Mouse (Mus musculus): ENCODE data around the gene Higd1c. TPM values are rescaled to one million over a fixed set of nuclear protein-coding genes. Genes with fewer than 3 reads are reported as not detected.

Gene Higd1c
- polyA plus RNA-seq, 1 experiment, result not detected

DNA sequence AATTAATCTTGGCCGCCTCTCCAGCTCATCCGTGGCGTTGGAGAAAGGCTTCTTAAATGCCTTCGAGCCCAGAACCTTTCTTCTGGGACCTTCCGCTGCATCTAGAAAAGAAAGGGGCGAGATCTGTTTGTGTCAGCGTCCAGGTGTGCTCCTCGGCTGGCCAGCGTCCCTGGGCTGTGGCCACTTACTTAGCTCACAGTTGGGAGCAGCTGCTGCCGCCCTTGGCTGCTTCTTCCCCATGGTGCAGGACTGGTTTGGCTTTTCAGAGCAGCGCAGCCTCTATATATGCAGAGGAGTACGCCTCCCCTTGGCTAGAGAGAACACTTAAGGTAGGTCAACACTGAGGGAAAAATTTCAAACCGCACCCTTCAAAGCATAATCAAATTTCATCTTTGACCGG lies 59.6 kb downstream of the Higd1c start:
- Histone ChIP-seq H3K9me3 (replicated peaks; ENCODE audit: control insufficient read depth, insufficient read depth, low read length, poor library complexity, severe bottlenecking) (no peaks in the 10 kb centered on the region), H3K4me3 (ENCODE audit: low read depth, low read length) (no peak overlapping the region), H3K27ac (ENCODE audit: insufficient read depth, low read length) (no peak overlapping the region), H3K9ac (ENCODE audit: low read depth, poor library complexity, severe bottlenecking) (0 out of 2 replicates have a peak overlapping the region, but pooled peaks have one; percentile 95), H3K27me3 (ENCODE audit: control insufficient read depth, insufficient read depth, low read length, poor library complexity, severe bottlenecking) (no peaks in the 10 kb centered on the region), H3K4me1 (ENCODE audit: control insufficient read depth, insufficient read depth, low read length) (no peaks in the 10 kb centered on the region), H3K36me3 (ENCODE audit: control insufficient read depth, insufficient read depth, low read length, poor library complexity, severe bottlenecking) (no peaks in the 10 kb centered on the region)
- no peak for TF ChIP-seq CTCF (IDR thresholded peaks at IDR 0.05; ENCODE audit: low read depth, low read length)

DNA sequence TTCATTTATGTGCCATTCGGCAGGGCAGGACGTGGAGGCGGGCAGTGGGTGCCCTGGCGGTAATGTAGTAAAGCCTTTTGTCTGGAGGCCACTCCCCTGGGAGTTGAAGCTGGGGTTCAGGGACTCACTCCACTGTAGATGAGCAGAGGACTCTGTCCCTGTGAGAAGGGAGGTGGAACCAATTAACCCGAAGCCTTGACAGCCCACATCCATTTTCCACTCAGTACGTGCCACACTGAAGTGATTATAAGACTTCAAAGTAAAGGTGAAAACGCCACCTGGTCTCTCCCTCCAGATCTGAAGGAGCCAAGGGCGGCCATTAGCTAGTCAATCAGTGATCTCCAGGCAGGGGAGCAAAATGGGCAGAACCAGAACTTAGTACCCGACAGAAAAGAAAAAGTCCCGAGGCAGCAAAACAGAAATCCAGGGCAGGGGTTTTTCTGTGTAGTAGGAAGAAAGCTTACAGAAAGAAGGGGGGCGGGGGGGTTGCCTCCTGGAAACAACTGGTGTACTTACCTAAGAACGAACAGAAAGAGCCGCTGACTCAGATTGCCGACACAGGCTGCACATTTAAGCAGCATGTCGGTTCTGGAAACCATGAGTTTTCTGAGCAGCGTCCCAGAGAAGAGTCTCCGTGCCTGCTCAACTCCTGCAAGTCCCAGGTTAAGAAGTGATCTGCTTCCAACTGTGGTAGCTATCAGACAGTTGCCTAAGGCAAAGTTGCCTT lies 60.2 kb downstream of the Higd1c start, which contains the start of gene Slc11a2:
TSS of gene Slc11a2 (minus strand) at position 677 of the 727 bp plus-strand sequence.
- Histone ChIP-seq H3K27ac (ENCODE audit: insufficient read depth, low read length) (no peak within 1 kb of the TSS), H3K9me3 (replicated peaks; ENCODE audit: control insufficient read depth, insufficient read depth, low read length, poor library complexity, severe bottlenecking) (no peaks in the 10 kb centered on the region), H3K4me1 (ENCODE audit: control insufficient read depth, insufficient read depth, low read length) (no peaks in the 10 kb centered on the region), H3K4me3 (ENCODE audit: low read depth, low read length) (no peak within 1 kb of the TSS), H3K9ac (ENCODE audit: low read depth, poor library complexity, severe bottlenecking) (no peak within 1 kb of the TSS), H3K27me3 (ENCODE audit: control insufficient read depth, insufficient read depth, low read length, poor library complexity, severe bottlenecking) (no peaks in the 10 kb centered on the region), H3K36me3 (ENCODE audit: control insufficient read depth, insufficient read depth, low read length, poor library complexity, severe bottlenecking) (no peaks in the 10 kb centered on the region)
- TF ChIP-seq EP300 (IDR thresholded peaks at IDR 0.05; ENCODE audit: insufficient read depth, low read depth, low read length) (no peak), CTCF (IDR thresholded peaks at IDR 0.05; ENCODE audit: low read depth, low read length) (no peak), POLR2A (IDR thresholded peaks at IDR 0.05; ENCODE audit: insufficient read depth, low read length) (no peak)

DNA sequence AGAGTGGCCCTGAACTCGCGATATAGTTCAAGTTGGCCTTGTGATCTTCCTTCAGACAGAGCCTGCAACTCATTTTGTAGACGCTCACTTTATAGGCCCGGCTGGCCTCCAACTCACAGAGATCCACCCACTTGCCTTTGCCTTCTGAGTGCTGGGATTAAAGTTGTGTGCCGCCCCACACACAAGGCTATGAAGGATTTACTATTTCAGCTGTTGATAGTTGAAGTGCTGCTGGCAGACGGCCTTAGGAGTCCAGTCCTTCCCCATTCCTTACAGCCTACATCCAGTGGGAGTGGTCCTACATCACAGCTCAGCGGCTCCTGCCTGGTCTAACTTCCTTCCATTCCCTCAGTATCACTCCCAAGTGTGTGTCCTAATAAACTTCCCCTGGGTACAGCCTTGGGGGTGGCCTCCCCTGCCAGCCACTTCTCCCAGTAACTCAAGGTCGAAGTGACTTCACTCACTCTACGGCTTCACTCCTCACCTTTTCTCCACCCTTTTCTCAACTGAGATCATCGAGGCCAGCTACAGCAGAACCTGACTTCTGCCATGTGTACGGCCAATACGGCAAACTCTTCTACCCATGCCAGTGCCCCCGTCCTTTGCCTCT lies 64.1 kb downstream of the Higd1c start:
- Histone ChIP-seq H3K4me3 (ENCODE audit: low read depth, low read length) (no peak overlapping the region), H3K4me1 (ENCODE audit: control insufficient read depth, insufficient read depth, low read length) (no peaks in the 10 kb centered on the region), H3K27me3 (ENCODE audit: control insufficient read depth, insufficient read depth, low read length, poor library complexity, severe bottlenecking) (no peaks in the 10 kb centered on the region), H3K9me3 (replicated peaks; ENCODE audit: control insufficient read depth, insufficient read depth, low read length, poor library complexity, severe bottlenecking) (no peaks in the 10 kb centered on the region), H3K27ac (ENCODE audit: insufficient read depth, low read length) (no peak overlapping the region), H3K36me3 (ENCODE audit: control insufficient read depth, insufficient read depth, low read length, poor library complexity, severe bottlenecking) (no peaks in the 10 kb centered on the region), H3K9ac (ENCODE audit: low read depth, poor library complexity, severe bottlenecking) (no peak overlapping the region)
- TF ChIP-seq CTCF (IDR thresholded peaks at IDR 0.05; ENCODE audit: low read depth, low read length), result no peak

DNA sequence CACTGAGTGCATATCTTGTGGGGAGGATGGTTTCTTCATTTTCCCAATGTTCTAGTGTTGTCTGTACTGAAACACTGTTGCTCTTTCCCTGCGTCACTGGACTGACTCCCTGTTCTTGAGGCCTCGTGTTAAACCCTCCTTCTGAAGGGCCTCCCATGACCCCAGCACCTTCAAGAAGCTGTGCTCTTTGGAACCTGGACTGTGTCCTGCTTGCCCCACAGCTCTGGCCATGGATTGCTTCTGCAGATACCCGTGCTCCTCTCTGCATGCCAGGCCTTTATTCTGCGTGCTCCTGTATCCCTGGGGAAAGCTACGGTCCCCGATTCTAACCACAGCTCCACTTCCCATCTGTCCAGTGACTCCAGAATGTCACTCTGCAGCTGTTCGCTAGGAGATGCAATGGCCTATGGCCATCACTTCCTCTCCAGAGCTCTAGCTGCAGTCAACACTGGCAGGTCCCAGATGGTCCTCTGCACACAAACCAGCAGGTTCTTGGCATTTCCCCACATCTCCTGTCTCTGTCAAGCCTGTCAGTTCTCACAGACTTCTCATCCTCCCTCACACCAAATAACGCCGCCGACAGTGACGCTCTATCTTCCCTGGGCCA lies 65.7 kb downstream of the Higd1c start:
- no peaks in the 10 kb centered on the region for H3K4me1 ChIP-seq (ENCODE audit: control insufficient read depth, insufficient read depth, low read length)
- no peak for TF ChIP-seq CTCF (IDR thresholded peaks at IDR 0.05; ENCODE audit: low read depth, low read length)
- no peak for TF ChIP-seq EP300 (IDR thresholded peaks at IDR 0.05; ENCODE audit: insufficient read depth, low read depth, low read length)
- no peak for TF ChIP-seq POLR2A (IDR thresholded peaks at IDR 0.05; ENCODE audit: insufficient read depth, low read length)

DNA sequence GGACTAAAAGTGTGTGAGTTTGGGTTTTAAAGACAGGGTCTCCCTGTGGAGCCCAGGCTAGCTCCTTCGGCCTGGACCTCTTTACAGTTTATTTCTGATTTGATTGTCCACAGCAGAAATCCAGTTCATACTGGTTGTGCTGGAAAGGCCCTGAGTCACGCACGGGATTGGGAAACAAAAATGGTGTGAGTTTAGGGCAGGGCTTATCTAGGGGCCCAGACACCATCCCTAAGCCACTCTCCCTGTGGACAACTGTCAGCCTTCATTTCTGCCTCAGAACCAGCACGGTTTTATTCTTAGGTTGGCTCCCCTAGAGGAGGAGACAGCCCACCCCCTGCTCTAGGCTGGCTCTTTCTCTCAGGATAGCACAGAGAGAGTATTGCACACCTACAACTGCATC lies 68.9 kb downstream of the Higd1c start:
- no peak for TF ChIP-seq POLR2A (IDR thresholded peaks at IDR 0.05; ENCODE audit: insufficient read depth, low read length)
- Histone ChIP-seq H3K9ac (ENCODE audit: low read depth, poor library complexity, severe bottlenecking) (no peak overlapping the region), H3K9me3 (replicated peaks; ENCODE audit: control insufficient read depth, insufficient read depth, low read length, poor library complexity, severe bottlenecking) (no peaks in the 10 kb centered on the region), H3K27me3 (ENCODE audit: control insufficient read depth, insufficient read depth, low read length, poor library complexity, severe bottlenecking) (no peaks in the 10 kb centered on the region), H3K4me1 (ENCODE audit: control insufficient read depth, insufficient read depth, low read length) (no peaks in the 10 kb centered on the region), H3K4me3 (ENCODE audit: low read depth, low read length) (no peak overlapping the region), H3K27ac (ENCODE audit: insufficient read depth, low read length) (no peak overlapping the region), H3K36me3 (ENCODE audit: control insufficient read depth, insufficient read depth, low read length, poor library complexity, severe bottlenecking) (no peaks in the 10 kb centered on the region)

More for the DNA sequence above, 65.7 kb downstream of the Higd1c start:
- Histone ChIP-seq H3K27ac (ENCODE audit: insufficient read depth, low read length) (no peak overlapping the region), H3K4me3 (ENCODE audit: low read depth, low read length) (no peak overlapping the region), H3K9me3 (replicated peaks; ENCODE audit: control insufficient read depth, insufficient read depth, low read length, poor library complexity, severe bottlenecking) (no peaks in the 10 kb centered on the region), H3K9ac (ENCODE audit: low read depth, poor library complexity, severe bottlenecking) (no peak overlapping the region), H3K36me3 (ENCODE audit: control insufficient read depth, insufficient read depth, low read length, poor library complexity, severe bottlenecking) (no peaks in the 10 kb centered on the region), H3K27me3 (ENCODE audit: control insufficient read depth, insufficient read depth, low read length, poor library complexity, severe bottlenecking) (no peaks in the 10 kb centered on the region)

Other genes starting within 250 kb of the Higd1c start
- 55.8 and 60.3 TPM in 2 replicates for gene Atf1, start 136.7 kb upstream of the Higd1c start, polyA plus RNA-seq (2011; ENCODE audit: insufficient read depth, insufficient read length, low read depth, missing spikeins)
- gene Tmprss12, start 83.7 kb upstream of the Higd1c start, polyA plus RNA-seq (2011; ENCODE audit: insufficient read depth, insufficient read length, low read depth, missing spikeins), result 3.2 and 4.1 TPM in 2 replicates
- 9.7 and 11.5 TPM in 2 replicates for gene Mettl7a1, start 60.4 kb upstream of the Higd1c start, polyA plus RNA-seq (2011; ENCODE audit: insufficient read depth, insufficient read length, low read depth, missing spikeins)
- not detected in 2 replicates for gene Mettl7a3, start 29.6 kb upstream of the Higd1c start, polyA plus RNA-seq (2011; ENCODE audit: insufficient read depth, insufficient read length, low read depth, missing spikeins)
- not detected in 2 replicates for gene Methig1, start 11.4 kb upstream of the Higd1c start, polyA plus RNA-seq (2011; ENCODE audit: insufficient read depth, insufficient read length, low read depth, missing spikeins)
- not detected in 2 replicates for gene Mettl7a2, start 11.3 kb upstream of the Higd1c start, polyA plus RNA-seq (2011; ENCODE audit: insufficient read depth, insufficient read length, low read depth, missing spikeins)
- gene Gm5475, start 57.6 kb downstream of the Higd1c start, polyA plus RNA-seq (2011; ENCODE audit: insufficient read depth, insufficient read length, low read depth, missing spikeins), result not detected in 2 replicates
- 24.0 and 29.9 TPM in 2 replicates for gene Slc11a2, start 60.5 kb downstream of the Higd1c start, polyA plus RNA-seq (2011; ENCODE audit: insufficient read depth, insufficient read length, low read depth, missing spikeins)
- gene Letmd1, start 104.5 kb downstream of the Higd1c start, polyA plus RNA-seq (2011; ENCODE audit: insufficient read depth, insufficient read length, low read depth, missing spikeins), result 9.5 and 10.3 TPM in 2 replicates
- 6.6 and 6.8 TPM in 2 replicates for gene Csrnp2, start 130.9 kb downstream of the Higd1c start, polyA plus RNA-seq (2011; ENCODE audit: insufficient read depth, insufficient read length, low read depth, missing spikeins)
- 14.2 and 15.7 TPM in 2 replicates for gene Tfcp2, start 187.5 kb downstream of the Higd1c start, polyA plus RNA-seq (2011; ENCODE audit: insufficient read depth, insufficient read length, low read depth, missing spikeins)
- 4.9 and 7.3 TPM in 2 replicates for gene Pou6f1, start 235.4 kb downstream of the Higd1c start, polyA plus RNA-seq (2011; ENCODE audit: insufficient read depth, insufficient read length, low read depth, missing spikeins)

Data from ES-Bruce4 (cell line).